Mouse (Mus musculus) heart, adult 2 months (tissue): ENCODE measurements around the gene Gabbr2. TPM values are rescaled to one million over a fixed set of nuclear protein-coding genes. Genes with fewer than 3 reads are reported as not detected.

Source experiments
- DNase-seq, 2 experiments: peaks; one replicate each; pipeline ENCODE4 v3.0.0; 2021
- H3K27ac ChIP-seq: fragments of 200-600 bp; 2 replicates; pipeline ENCODE4 v1.8.1; 2022
- H3K27me3 ChIP-seq: fragments of 200-500 bp; 2 replicates; pipeline ENCODE4 v1.6.1; 2012; ENCODE audit warnings: mild to moderate bottlenecking, low read length, inconsistent platforms, mixed read lengths; ENCODE audit not compliant: control insufficient read depth, insufficient read depth
- H3K36me3 ChIP-seq: fragments of 200-500 bp; 2 replicates; pipeline ENCODE4 v1.6.1; 2012; ENCODE audit warnings: low read length, inconsistent platforms; ENCODE audit not compliant: control insufficient read depth, insufficient read depth
- H3K4me1 ChIP-seq: fragments of 200-500 bp; 2 replicates; pipeline ENCODE4 v1.6.1; 2011; ENCODE audit warnings: low read length; ENCODE audit not compliant: control insufficient read depth, insufficient read depth
- H3K4me3 ChIP-seq: fragments of 200-600 bp; 2 replicates; pipeline ENCODE4 v1.8.1; 2022
- H3K79me2 ChIP-seq: fragments of 200-500 bp; replicated peaks from 2 replicates; pipeline ENCODE4 v1.6.1; 2012; ENCODE audit warnings: mild to moderate bottlenecking, inconsistent platforms, low read length, moderate library complexity, mixed read lengths; ENCODE audit not compliant: control insufficient read depth, insufficient read depth
- H3K9ac ChIP-seq: fragments of 200-500 bp; 2 replicates; pipeline ENCODE4 v1.6.1; 2012; ENCODE audit warnings: low read depth, mild to moderate bottlenecking, control low read depth, inconsistent platforms, low read length, mixed read lengths
- CTCF ChIP-seq: fragments of 200-600 bp; IDR thresholded peaks from 2 replicates; pipeline ENCODE4 v1.8.1; 2022; ENCODE audit warnings: antibody characterized with exemption, mild to moderate bottlenecking, moderate library complexity
- EP300 ChIP-seq: fragments of 200-500 bp; IDR thresholded peaks from 2 replicates; pipeline ENCODE4 v1.6.1; 2011; ENCODE audit warnings: low read depth, low read length, control low read depth; ENCODE audit not compliant: insufficient read depth
- POLR2A ChIP-seq: fragments of 200-500 bp; IDR thresholded peaks from 2 replicates; pipeline ENCODE4 v1.6.1; 2011; ENCODE audit warnings: mild to moderate bottlenecking, low read depth, low read length, control low read depth; ENCODE audit not compliant: insufficient read depth
- WGBS: fragments of 180-500 bp; shearing (Covaris S2); methylation state at CpG from one replicate; pipeline ENCODE4 v1.1.7; 2018; 5-methylcytosine and 5-hydroxymethylcytosine counted together
- intact Hi-C: fragments of 180-260 bp; cut with DNase I; formaldehyde crosslinking; loops from one replicate; pipeline ENCODE4 v1.15.1; 2025
- polyA plus RNA-seq: library from polyadenylated mRNA; depleted of rRNA; stranded (reverse); fragments of >200 nt; gene quantifications from 2 replicates; pipeline ENCODE4 v1.2.3, GENCODE M21; 2012
- total RNA-seq, 2 experiments: library from RNA; stranded (reverse); gene quantifications; 2 replicates each; pipeline ENCODE4 v1.2.3; 2021

Gabbr2 gene
- total and polyA plus RNA-seq, 3 experiments: 0.09 to 0.18 TPM; not detected in 1

DNA sequence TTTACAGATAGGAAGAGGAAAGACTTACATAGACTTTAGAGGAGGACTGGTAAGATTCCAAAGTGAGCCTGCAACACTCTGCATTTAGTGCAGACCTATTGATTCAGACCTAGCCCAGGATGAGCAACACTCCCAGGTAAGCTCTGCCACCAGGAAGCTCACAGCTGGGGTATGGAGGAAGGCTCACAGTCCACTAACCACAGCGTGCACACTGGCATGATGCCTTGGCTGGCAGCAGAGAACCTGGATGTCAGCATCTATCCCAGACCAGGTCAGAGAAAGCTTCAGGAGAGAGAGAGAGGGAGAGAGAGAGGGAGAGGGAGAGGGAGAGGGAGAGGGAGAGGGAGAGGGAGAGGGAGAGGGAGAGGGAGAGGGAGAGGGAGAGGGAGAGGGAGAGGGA, 231.8 kb downstream of the Gabbr2 start:
- no peak overlapping the region for H3K9ac ChIP-seq
- H3K27ac ChIP-seq: no peak overlapping the region
- intact Hi-C loops: loop anchor here (5.0 kb wide), 1 partner anchor 53 kb away; no protein-coding TSS in a partner anchor
- TF ChIP-seq POLR2A (no peak), CTCF (no peak), EP300 (no peak)
- H3K4me3 ChIP-seq: no peak overlapping the region
- no peaks in the 10 kb centered on the region for H3K4me1 ChIP-seq
- WGBS: 47% methylated on average over 1 of the region's 1 CpGs
- H3K79me2 ChIP-seq: no peaks in the 10 kb centered on the region
- no peak for DNase-seq
- no peaks in the 10 kb centered on the region for H3K36me3 ChIP-seq
- no peaks in the 10 kb centered on the region for H3K27me3 ChIP-seq

DNA sequence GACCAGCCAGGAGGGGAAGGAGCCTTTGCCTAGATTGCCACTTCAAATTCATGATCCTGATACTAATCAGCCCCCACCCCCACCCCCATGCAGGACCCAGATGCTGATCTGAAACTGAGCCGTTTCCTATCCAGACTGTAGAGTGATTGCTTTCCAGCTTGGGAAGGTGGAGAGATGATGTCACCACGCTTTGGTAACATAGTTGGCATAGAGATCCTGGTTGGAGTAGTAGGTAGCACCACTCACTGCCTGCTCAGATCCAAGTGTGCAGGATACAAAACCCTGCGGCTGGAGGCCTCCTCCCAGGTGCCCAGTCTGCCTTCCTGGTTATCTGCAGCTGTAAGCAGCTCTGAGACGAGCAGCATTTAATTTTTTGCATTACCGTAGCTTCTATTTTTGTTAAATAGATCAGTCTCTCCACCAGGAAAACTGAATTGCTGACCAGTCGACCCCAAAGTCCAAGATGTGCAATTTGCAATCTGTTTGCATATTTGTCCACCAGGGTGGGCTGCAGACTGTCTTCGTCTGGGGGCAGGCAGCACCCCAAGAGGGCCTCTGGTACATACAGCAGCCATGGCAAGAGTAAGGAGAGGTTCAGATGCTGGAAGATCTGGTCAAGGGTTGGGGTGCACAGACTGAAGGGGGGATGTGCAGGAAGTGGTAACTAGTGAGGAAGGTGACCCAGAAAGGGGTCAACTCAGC, 233.2 kb downstream of the Gabbr2 start:
- H3K27ac ChIP-seq: no peak overlapping the region
- no peaks in the 10 kb centered on the region for H3K79me2 ChIP-seq
- H3K4me1 ChIP-seq: no peaks in the 10 kb centered on the region
- 60% methylated on average over 7 of the region's 7 CpGs for WGBS
- DNase-seq: no peak
- no peaks in the 10 kb centered on the region for H3K27me3 ChIP-seq
- H3K4me3 ChIP-seq: no peak overlapping the region
- intact Hi-C loops: loop anchor here (5.0 kb wide), 1 partner anchor 51 kb away; no protein-coding TSS in a partner anchor
- H3K9ac ChIP-seq: no peak overlapping the region
- TF ChIP-seq POLR2A (no peak), CTCF (no peak), EP300 (no peak)
- no peaks in the 10 kb centered on the region for H3K36me3 ChIP-seq

DNA sequence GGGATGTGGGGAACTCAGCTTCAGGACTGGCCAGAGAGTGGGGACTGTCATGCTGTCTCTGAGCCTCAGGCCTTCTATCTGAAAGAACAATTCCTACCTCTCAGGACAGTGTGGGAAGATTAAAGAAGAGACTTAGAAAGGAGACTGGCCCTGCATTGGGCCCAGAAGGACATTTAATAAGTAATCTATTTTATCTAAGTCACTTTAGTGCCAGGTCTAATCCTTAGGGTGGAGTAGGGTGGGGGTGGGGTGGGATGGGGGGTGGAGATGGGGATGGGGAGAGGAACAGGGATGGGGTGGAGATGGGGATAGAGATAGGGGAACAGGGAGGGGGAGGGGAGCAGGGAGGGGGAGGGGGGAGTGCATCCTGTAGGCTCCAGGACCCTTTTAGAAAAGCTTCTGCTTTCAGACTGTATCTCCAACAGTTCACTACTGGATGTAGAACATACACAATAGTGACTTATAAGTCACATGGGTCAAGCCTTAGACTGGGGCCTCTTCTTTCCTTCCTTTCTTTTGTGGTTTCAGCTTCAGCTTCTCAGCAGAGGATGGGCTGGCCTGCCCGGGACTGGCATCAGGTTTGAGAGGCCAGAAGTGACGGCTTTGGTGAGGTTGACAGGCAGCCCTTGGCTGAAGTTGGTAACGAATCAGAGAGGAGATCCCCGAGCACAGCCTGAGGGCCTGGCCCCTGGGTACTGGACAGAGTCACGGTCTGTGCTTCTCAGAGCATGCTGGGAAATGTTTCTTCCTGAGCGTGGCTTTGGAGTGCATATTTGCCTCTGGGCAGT, 237.1 kb downstream of the Gabbr2 start:
- H3K4me1 ChIP-seq: no peaks in the 10 kb centered on the region
- DNase-seq: no peak
- no peak overlapping the region for H3K4me3 ChIP-seq
- intact Hi-C loops: loop anchor here (5.0 kb wide), 1 partner anchor 47 kb away; no protein-coding TSS in a partner anchor
- H3K27me3 ChIP-seq: no peaks in the 10 kb centered on the region
- no peak overlapping the region for H3K9ac ChIP-seq
- no peak overlapping the region for H3K27ac ChIP-seq
- no peaks in the 10 kb centered on the region for H3K79me2 ChIP-seq
- no peaks in the 10 kb centered on the region for H3K36me3 ChIP-seq
- TF ChIP-seq POLR2A: no peak
- TF ChIP-seq EP300: no peak
- TF ChIP-seq CTCF: no peak
- 44% methylated on average over 6 of the region's 6 CpGs for WGBS

DNA sequence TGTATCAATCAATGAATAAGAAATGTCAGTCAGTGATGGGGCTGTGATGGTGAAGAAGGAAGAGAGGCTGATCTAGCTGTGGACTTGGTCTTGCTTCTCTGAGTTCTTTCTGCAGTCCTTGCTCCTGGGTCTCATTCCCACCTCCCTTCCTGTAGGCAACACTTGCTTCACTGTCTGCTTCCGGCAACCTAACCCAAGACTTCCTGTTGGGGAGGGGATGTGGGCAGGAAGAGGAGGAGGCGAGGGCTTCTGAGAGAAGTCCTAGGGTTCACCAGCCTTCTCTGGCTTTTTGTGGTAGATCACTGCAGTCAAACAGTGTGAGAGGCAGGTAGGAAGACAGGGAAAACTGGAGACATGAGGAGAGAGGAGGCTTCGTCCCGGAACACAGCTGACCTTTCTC, 239.4 kb downstream of the Gabbr2 start:
- Histone ChIP-seq H3K4me3 (no peak overlapping the region), H3K79me2 (no peaks in the 10 kb centered on the region), H3K27ac (no peak overlapping the region), H3K36me3 (no peaks in the 10 kb centered on the region), H3K4me1 (no peaks in the 10 kb centered on the region), H3K27me3 (no peaks in the 10 kb centered on the region), H3K9ac (no peak overlapping the region)
- TF ChIP-seq CTCF: no peak
- TF ChIP-seq EP300: no peak
- TF ChIP-seq POLR2A: no peak
- no peak for DNase-seq
- 55% methylated on average over 4 of the region's 4 CpGs for WGBS
- intact Hi-C loops: no loop called here

DNA sequence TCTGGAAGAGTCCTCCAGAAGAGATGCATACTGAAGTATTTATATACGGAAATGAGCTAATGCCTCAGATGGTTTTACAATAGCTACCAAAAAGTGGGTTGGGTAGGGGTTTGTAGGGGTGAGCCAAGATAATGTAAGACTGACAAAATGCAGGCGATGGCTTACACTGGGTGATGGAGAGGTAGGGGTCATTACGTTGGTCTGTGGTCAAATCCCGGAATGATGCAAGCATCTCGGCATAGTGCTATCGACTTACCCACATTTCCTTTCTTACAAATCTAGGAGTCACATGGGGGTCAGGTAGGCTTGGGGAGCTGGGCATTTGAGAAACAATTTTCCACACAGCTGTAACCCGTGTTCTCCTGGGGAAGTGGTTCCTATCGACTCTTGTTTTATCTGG, 242.7 kb downstream of the Gabbr2 start:
- Histone ChIP-seq H3K27ac (no peak overlapping the region), H3K4me3 (no peak overlapping the region), H3K27me3 (no peaks in the 10 kb centered on the region), H3K79me2 (no peaks in the 10 kb centered on the region), H3K9ac (no peak overlapping the region), H3K36me3 (no peaks in the 10 kb centered on the region), H3K4me1 (peaks cover 3% of the 10 kb centered on the region)
- WGBS: 81% methylated on average over 8 of the region's 8 CpGs
- no peak for TF ChIP-seq EP300
- TF ChIP-seq POLR2A: no peak
- TF ChIP-seq CTCF: no peak
- DNase-seq: no peak
- intact Hi-C loops: no loop called here

DNA sequence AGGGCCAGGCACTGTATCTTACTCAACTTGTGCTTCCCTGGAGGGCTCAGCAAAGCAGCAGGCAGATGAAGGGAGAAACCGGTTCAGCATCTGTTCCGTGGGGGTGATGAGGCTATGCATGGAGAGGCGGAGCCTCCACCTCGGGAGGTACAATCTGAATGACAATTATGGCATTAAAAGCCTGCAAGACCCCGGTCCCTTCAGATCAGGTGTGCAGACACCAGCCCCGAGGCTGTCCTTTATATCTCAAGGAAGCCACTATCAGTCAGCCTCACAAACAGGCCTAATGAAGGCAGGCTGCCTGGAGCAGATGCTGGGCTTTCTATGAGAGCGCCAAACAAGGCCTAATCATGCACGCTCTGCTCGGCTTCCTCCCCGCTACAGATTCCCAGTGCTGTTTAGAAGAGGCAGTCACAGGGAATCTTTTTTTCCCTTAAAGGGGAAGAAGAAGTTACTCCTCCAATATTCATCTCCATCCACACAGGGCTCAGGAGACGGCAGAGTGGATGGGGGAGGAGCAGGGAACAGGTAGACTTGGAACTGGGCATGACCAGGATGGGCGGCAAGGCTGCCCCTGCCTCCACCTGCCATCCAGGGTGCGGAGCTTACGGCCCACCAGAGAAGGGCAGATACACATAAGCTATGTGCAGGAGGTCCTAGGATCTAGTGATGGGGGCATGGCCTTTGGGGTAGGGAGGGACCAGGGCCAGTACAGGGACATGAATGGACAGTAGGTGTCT, 244.5 kb downstream of the Gabbr2 start:
- peaks cover 3% of the 10 kb centered on the region for H3K4me1 ChIP-seq
- H3K27ac ChIP-seq: no peak overlapping the region
- intact Hi-C loops: no loop called here
- H3K79me2 ChIP-seq: no peaks in the 10 kb centered on the region
- WGBS: 52% methylated on average over 14 of the region's 14 CpGs
- TF ChIP-seq POLR2A (no peak), CTCF (no peak), EP300 (no peak)
- no peak overlapping the region for H3K9ac ChIP-seq
- no peak overlapping the region for H3K4me3 ChIP-seq
- H3K36me3 ChIP-seq: no peaks in the 10 kb centered on the region
- DNase-seq: no peak
- H3K27me3 ChIP-seq: no peaks in the 10 kb centered on the region
